Comparison of ENCODE assay signal across 8 mouse cellular contexts in genomic region chr7:102248691-102249404, GRCm38 (mm10). TPM values are rescaled to one million over a fixed set of nuclear protein-coding genes. Genes with fewer than 3 reads are reported as not detected.
A peak's percentile ranks its signal among the peaks of the same experiment; 100 is the strongest.
DNase-seq lines count a peak whose midpoint lies in the region; ATAC-seq and TF ChIP-seq lines count a peak whose summit lies in the region.

No protein-coding gene starts in this region.

- H3K4me3 ChIP-seq in ES-Bruce4 (ENCODE audit: low read depth, low read length) = peak overlapping the region; percentile 42
- H3K4me3 ChIP-seq in forebrain, postnatal 0 days (ENCODE audit: low read depth, low read length) = peak overlapping the region; percentile 67
- peak overlapping the region; percentile 90 for H3K4me3 ChIP-seq in liver, embryonic 13.5 days (replicated peaks)
- H3K4me3 ChIP-seq in olfactory bulb, adult 2 months (ENCODE audit: insufficient read depth, low read depth, low read length) = peak overlapping the region; percentile 14

- TF ChIP-seq CTCF in ES-Bruce4 (IDR thresholded peaks at IDR 0.05; ENCODE audit: low read depth, low read length) = no peak
- no peak for TF ChIP-seq CTCF in forebrain, postnatal 0 days (IDR thresholded peaks at IDR 0.05; ENCODE audit: low read depth)
- TF ChIP-seq CTCF in olfactory bulb, adult 2 months (IDR thresholded peaks at IDR 0.05; ENCODE audit: insufficient read depth, low read depth, low read length) = no peak

- H3K9ac ChIP-seq in ES-Bruce4 (ENCODE audit: low read depth, poor library complexity, severe bottlenecking) = peak overlapping the region; percentile 82
- peak overlapping the region; percentile 71 for H3K9ac ChIP-seq in forebrain, postnatal 0 days
- H3K9ac ChIP-seq in liver, embryonic 13.5 days = peak overlapping the region; percentile 93

- no peaks in the 10 kb centered on the region for H3K9me3 ChIP-seq in ES-Bruce4 (replicated peaks; ENCODE audit: control insufficient read depth, insufficient read depth, low read length, poor library complexity, severe bottlenecking)
- H3K9me3 ChIP-seq in forebrain, postnatal 0 days (ENCODE audit: low read length) = no peaks in the 10 kb centered on the region
- H3K9me3 ChIP-seq in liver, embryonic 13.5 days (replicated peaks) = no peaks in the 10 kb centered on the region

- DNase-seq in B cell, adult 2 months = peak; percentile 65 to 72
- no peak for DNase-seq in forebrain, postnatal 0 days
- DNase-seq in liver, embryonic 13.5 days = peak; percentile 29
- no peak for DNase-seq in gastrocnemius, postnatal 10 days
- DNase-seq in cerebellum, postnatal 10 days = no peak
- no peak for DNase-seq in gastrocnemius, postnatal 4 days (ENCODE audit: low spot score in 2 of 2)

- peak overlapping the region; percentile 92 for H3K4me2 ChIP-seq in forebrain, postnatal 0 days (ENCODE audit: low read depth)
- H3K4me2 ChIP-seq in liver, embryonic 13.5 days = peak overlapping the region; percentile 98

- no peak for ATAC-seq in forebrain, postnatal 0 days
- ATAC-seq in liver, embryonic 13.5 days (ENCODE audit: low read depth) = peak; percentile 6; the same call in 1 of the 2 replicates

- no peak overlapping the region for H3K27ac ChIP-seq in ES-Bruce4 (ENCODE audit: insufficient read depth, low read length)
- H3K27ac ChIP-seq in forebrain, postnatal 0 days (ENCODE audit: low read depth, low read length) = no peak overlapping the region
- H3K27ac ChIP-seq in liver, embryonic 13.5 days = peak overlapping the region; percentile 98
- no peak overlapping the region; the same call in 1 of the 2 replicates for H3K27ac ChIP-seq in olfactory bulb, adult 2 months (ENCODE audit: insufficient read depth, low read depth, low read length)

- no peak for TF ChIP-seq POLR2A in ES-Bruce4 (IDR thresholded peaks at IDR 0.05; ENCODE audit: insufficient read depth, low read length)
- TF ChIP-seq POLR2A in olfactory bulb, adult 2 months (IDR thresholded peaks at IDR 0.05; ENCODE audit: insufficient read depth, low read depth, low read length) = no peak

- 26% methylated on average over 16 of the region's 16 CpGs for WGBS in forebrain, postnatal 0 days
- 4% methylated on average over 16 of the region's 16 CpGs for WGBS in liver, embryonic 13.5 days (ENCODE audit: insufficient replicate concordance)
- WGBS in olfactory bulb, adult 2 months = 48% methylated on average over 16 of the region's 16 CpGs

- TF ChIP-seq EP300 in ES-Bruce4 (IDR thresholded peaks at IDR 0.05; ENCODE audit: insufficient read depth, low read depth, low read length) = no peak

- peaks cover 4% of the 10 kb centered on the region for H3K4me1 ChIP-seq in ES-Bruce4 (ENCODE audit: control insufficient read depth, insufficient read depth, low read length)
- peaks cover 4% of the 10 kb centered on the region; the same call in 1 of the 2 replicates for H3K4me1 ChIP-seq in forebrain, postnatal 0 days (ENCODE audit: insufficient read depth)
- H3K4me1 ChIP-seq in liver, embryonic 13.5 days (replicated peaks) = peaks cover 77% of the 10 kb centered on the region
- peaks cover 12% of the 10 kb centered on the region; the same call in 1 of the 2 replicates for H3K4me1 ChIP-seq in olfactory bulb, adult 2 months (ENCODE audit: control insufficient read depth, insufficient read depth, low read length)

- H3K27me3 ChIP-seq in ES-Bruce4 (ENCODE audit: control insufficient read depth, insufficient read depth, low read length, poor library complexity, severe bottlenecking) = no peaks in the 10 kb centered on the region
- H3K27me3 ChIP-seq in forebrain, postnatal 0 days (ENCODE audit: insufficient read depth, low read length) = no peaks in the 10 kb centered on the region
- H3K27me3 ChIP-seq in liver, embryonic 13.5 days = no peaks in the 10 kb centered on the region

- no peaks in the 10 kb centered on the region for H3K36me3 ChIP-seq in ES-Bruce4 (ENCODE audit: control insufficient read depth, insufficient read depth, low read length, poor library complexity, severe bottlenecking)
- H3K36me3 ChIP-seq in forebrain, postnatal 0 days (ENCODE audit: insufficient read depth) = no peaks in the 10 kb centered on the region
- H3K36me3 ChIP-seq in liver, embryonic 13.5 days = peaks cover 9% of the 10 kb centered on the region; the same call in 1 of the 2 replicates

RNA-seq across cellular contexts. Expression of gene Rhog, which starts 7.0 kb away (rescaled TPM):
- polyA plus RNA-seq in ES-Bruce4 (2011; ENCODE audit: insufficient read depth, insufficient read length, low read depth, missing spikeins) = 20.0 and 20.4 TPM in 2 replicates
- 5.7 and 7.0 TPM in 2 replicates for total RNA-seq in forebrain, postnatal 0 days (2014; rRNA removed)
- polyA plus RNA-seq in forebrain, postnatal 0 days (2015; fragmentation: Nextera tagmentation; extraction: Ambion mirVana) = 14.4 and 15.5 TPM in 2 replicates
- 56.0 and 58.2 TPM in 2 replicates for polyA plus RNA-seq in liver, embryonic 13.5 days (2015; fragmentation: Nextera tagmentation; extraction: Ambion mirVana)
- not detected in 2 replicates for polyA plus RNA-seq in olfactory bulb, adult 2 months (2012; ENCODE audit: insufficient read depth, insufficient read length, low replicate concordance, missing spikeins)
- total RNA-seq in gastrocnemius, postnatal 10 days (2021) = 10 to 100 TPM; 23.9 to 30.1 TPM
- 10 to 100 TPM; 42.9 to 43.5 TPM for total RNA-seq in gastrocnemius, postnatal 4 days (2021)

RNA-seq across cellular contexts. Expression of gene Stim1, which starts 18.8 kb away (rescaled TPM):
- polyA plus RNA-seq in ES-Bruce4 (2011; ENCODE audit: insufficient read depth, insufficient read length, low read depth, missing spikeins) = 26.0 and 28.9 TPM in 2 replicates
- 21.2 and 30.5 TPM in 2 replicates for total RNA-seq in forebrain, postnatal 0 days (2014; rRNA removed)
- 12.1 and 15.5 TPM in 2 replicates for polyA plus RNA-seq in forebrain, postnatal 0 days (2015; fragmentation: Nextera tagmentation; extraction: Ambion mirVana)
- 13.3 and 15.0 TPM in 2 replicates for polyA plus RNA-seq in liver, embryonic 13.5 days (2015; fragmentation: Nextera tagmentation; extraction: Ambion mirVana)
- polyA plus RNA-seq in olfactory bulb, adult 2 months (2012; ENCODE audit: insufficient read depth, insufficient read length, low replicate concordance, missing spikeins) = not detected in 2 replicates
- total RNA-seq in gastrocnemius, postnatal 10 days (2021) = 100 to 1,000 TPM; 219 to 233 TPM
- total RNA-seq in gastrocnemius, postnatal 4 days (2021) = 100 to 1,000 TPM; 248 to 260 TPM

RNA-seq across cellular contexts. Expression of gene Pgap2, which starts 38.8 kb away (rescaled TPM):
- polyA plus RNA-seq in ES-Bruce4 (2011; ENCODE audit: insufficient read depth, insufficient read length, low read depth, missing spikeins) = 48.9 and 55.0 TPM in 2 replicates
- total RNA-seq in forebrain, postnatal 0 days (2014; rRNA removed) = 35.9 and 38.2 TPM in 2 replicates
- 41.8 and 50.8 TPM in 2 replicates for polyA plus RNA-seq in forebrain, postnatal 0 days (2015; fragmentation: Nextera tagmentation; extraction: Ambion mirVana)
- polyA plus RNA-seq in liver, embryonic 13.5 days (2015; fragmentation: Nextera tagmentation; extraction: Ambion mirVana) = 23.3 and 27.3 TPM in 2 replicates
- not detected in 2 replicates for polyA plus RNA-seq in olfactory bulb, adult 2 months (2012; ENCODE audit: insufficient read depth, insufficient read length, low replicate concordance, missing spikeins)
- total RNA-seq in gastrocnemius, postnatal 10 days (2021) = 10 to 100 TPM; 35.9 to 40.7 TPM
- total RNA-seq in gastrocnemius, postnatal 4 days (2021) = 10 to 100 TPM; 42.7 to 42.8 TPM

RNA-seq across cellular contexts. Expression of gene Nup98, which starts 38.9 kb away (rescaled TPM):
- 118 and 119 TPM in 2 replicates for polyA plus RNA-seq in ES-Bruce4 (2011; ENCODE audit: insufficient read depth, insufficient read length, low read depth, missing spikeins)
- total RNA-seq in forebrain, postnatal 0 days (2014; rRNA removed) = 30.7 and 40.9 TPM in 2 replicates
- 6.2 and 9.5 TPM in 2 replicates for polyA plus RNA-seq in forebrain, postnatal 0 days (2015; fragmentation: Nextera tagmentation; extraction: Ambion mirVana)
- 16.9 and 20.7 TPM in 2 replicates for polyA plus RNA-seq in liver, embryonic 13.5 days (2015; fragmentation: Nextera tagmentation; extraction: Ambion mirVana)
- not detected in 2 replicates for polyA plus RNA-seq in olfactory bulb, adult 2 months (2012; ENCODE audit: insufficient read depth, insufficient read length, low replicate concordance, missing spikeins)
- total RNA-seq in gastrocnemius, postnatal 10 days (2021) = 10 to 100 TPM; 25.1 to 31.5 TPM
- total RNA-seq in gastrocnemius, postnatal 4 days (2021) = 10 to 100 TPM; 41.2 to 43.6 TPM

Comparison
In these comparisons a context has a peak if more than half of its experiments do, and no peak if none do; other contexts are left out.
1. DNase-seq: peak in B cell, adult 2 months (2 of 2) and liver, embryonic 13.5 days (single experiment); none in forebrain, postnatal 0 days (single experiment), gastrocnemius, postnatal 10 days (single experiment), cerebellum, postnatal 10 days (0 of 2) and gastrocnemius, postnatal 4 days (0 of 2).
2. H3K4me3 ChIP-seq: peak in every context shown above with its lines; median percentile 90 in liver, embryonic 13.5 days; 67 in forebrain, postnatal 0 days; 42 in ES-Bruce4; 14 in olfactory bulb, adult 2 months.
3. RNA of gene Rhog, which starts 7.0 kb away (polyA plus RNA-seq): 56.0 to 58.2 TPM in liver, embryonic 13.5 days, 20.0 to 20.4 TPM in ES-Bruce4 and 14.4 to 15.5 TPM in forebrain, postnatal 0 days; not detected in olfactory bulb, adult 2 months; every median in the first group is over 10 times any median in the second.
4. RNA of gene Pgap2, which starts 38.8 kb away (polyA plus RNA-seq): 48.9 to 55.0 TPM in ES-Bruce4, 41.8 to 50.8 TPM in forebrain, postnatal 0 days and 23.3 to 27.3 TPM in liver, embryonic 13.5 days; not detected in olfactory bulb, adult 2 months; every median in the first group is over 10 times any median in the second.
5. Peak in every context shown above with its lines, with median percentiles within 50 percentile points of each other: H3K9ac ChIP-seq.